Mouse (Mus musculus): ENCODE measurements at regions not wholly inside any gene's neighbourhood (a gene's known extent, or its start where the extent isn't known, plus 50 kb on each side); places are given as distances from the start of the nearest gene placed in this dataset.

GRCm38 (mm10) chr17:4742314-4742713 is 251.8 kb upstream of the Arid1b start:
- TF ChIP-seq CTCF (IDR thresholded peaks at IDR 0.05; ENCODE audit: low read depth) (no peak), EP300 (optimal IDR thresholded peaks at IDR 0.05) (no peak)
